Mouse (Mus musculus) MEL (cell line): Measurements from ENCODE around the gene BC051142. TPM values are rescaled to one million over a fixed set of nuclear protein-coding genes. Genes with fewer than 3 reads are reported as not detected.

Experiments
- DNase-seq: peaks from one replicate; pipeline ENCODE4 v3.0.0; 2011; ENCODE audit warnings: low read depth, low spot score
- H3K27ac ChIP-seq: 2 replicates; pipeline ENCODE4 v1.5.1; 2012; ENCODE audit warnings: low read depth, mild to moderate bottlenecking, control low read depth, low read length, moderate library complexity; ENCODE audit not compliant: control insufficient read depth
- H3K27me3 ChIP-seq, 2 experiments: fragments of 150-350 bp in 1 of 2; sonication (generic) in 1 of 2; 2 replicates each; pipeline ENCODE4 v1.6.1; 2012; ENCODE audit warnings: low read length in 2 of 2, mild to moderate bottlenecking in 2 of 2, improper control_type of control experiment in 1 of 2, moderate library complexity in 1 of 2; ENCODE audit not compliant: insufficient read depth in 2 of 2, control insufficient read depth in 1 of 2
- H3K36me3 ChIP-seq, 2 experiments: 2 replicates each; pipeline ENCODE4 v1.6.1; 2012 to 2014; ENCODE audit warnings: low read length in 2 of 2, improper control_type of control experiment in 1 of 2, inconsistent platforms in 1 of 2, mild to moderate bottlenecking in 1 of 2; ENCODE audit not compliant: insufficient read depth in 2 of 2, control insufficient read depth in 1 of 2
- H3K4me1 ChIP-seq, 2 experiments: fragments of 150-350 bp in 1 of 2; sonication (generic) in 1 of 2; 2 replicates each; pipeline ENCODE4 v1.6.1; 2012; ENCODE audit warnings: low read length in 2 of 2, improper control_type of control experiment in 1 of 2, mild to moderate bottlenecking in 1 of 2; ENCODE audit not compliant: insufficient read depth in 2 of 2, control insufficient read depth in 1 of 2
- H3K4me3 ChIP-seq, 2 experiments: fragments of 150-350 bp in 1 of 2; sonication (generic) in 1 of 2; 2 replicates each; pipeline ENCODE4 v1.5.1; 2012; ENCODE audit warnings: low read depth in 2 of 2, low read length in 2 of 2, mild to moderate bottlenecking in 2 of 2, moderate library complexity in 2 of 2, control low read depth in 1 of 2, improper control_type of control experiment in 1 of 2; ENCODE audit not compliant: control insufficient read depth in 1 of 2, insufficient read depth in 1 of 2
- H3K79me2 ChIP-seq: 2 replicates; pipeline ENCODE4 v1.6.1; 2012; ENCODE audit warnings: mild to moderate bottlenecking, low read length, moderate library complexity; ENCODE audit not compliant: control insufficient read depth, poor library complexity, insufficient read depth
- H3K9ac ChIP-seq: 2 replicates; pipeline ENCODE4 v1.6.1; 2012; ENCODE audit warnings: low read depth, mild to moderate bottlenecking, control low read depth, low read length, moderate library complexity; ENCODE audit not compliant: control insufficient read depth, poor library complexity, severe bottlenecking
- H3K9me3 ChIP-seq: fragments of 150-350 bp; sonication (generic); replicated peaks from 2 replicates; pipeline ENCODE4 v1.6.1; 2012; ENCODE audit warnings: mild to moderate bottlenecking, low read length, improper control_type of control experiment, moderate library complexity; ENCODE audit not compliant: insufficient read depth
- BHLHE40 ChIP-seq: IDR thresholded peaks from 2 replicates; pipeline ENCODE4 v1.6.1; 2012; ENCODE audit warnings: low read depth, mild to moderate bottlenecking, inconsistent platforms, low read length, improper control_type of control experiment, borderline replicate concordance
- CHD1 ChIP-seq: IDR thresholded peaks from 2 replicates; pipeline ENCODE4 v1.6.1; 2012; ENCODE audit warnings: low read depth, mild to moderate bottlenecking, inconsistent platforms, low read length, improper control_type of control experiment
- CHD2 ChIP-seq: IDR thresholded peaks from 2 replicates; pipeline ENCODE4 v1.6.1; 2011; ENCODE audit warnings: low read length, improper control_type of control experiment
- CTCF ChIP-seq, 3 experiments: IDR thresholded peaks in 2 of 3; conservative IDR thresholded peaks in 1 of 3; 2 replicates each; pipeline ENCODE4 v1.5.1; 2011 to 2012; ENCODE audit warnings: low read length in 3 of 3, low read depth in 2 of 3, mild to moderate bottlenecking in 2 of 3, improper control_type of control experiment in 1 of 3, inconsistent platforms in 1 of 3, mixed read lengths in 1 of 3, moderate library complexity in 1 of 3; ENCODE audit not compliant: control insufficient read depth in 1 of 3, insufficient read depth in 1 of 3, poor library complexity in 1 of 3, severe bottlenecking in 1 of 3
- ETS1 ChIP-seq: IDR thresholded peaks from 2 replicates; pipeline ENCODE4 v1.6.1; 2012; ENCODE audit warnings: low read depth, mild to moderate bottlenecking, inconsistent platforms, low read length, improper control_type of control experiment, moderate library complexity
- GABPA ChIP-seq: IDR thresholded peaks from 2 replicates; pipeline ENCODE4 v1.6.1; 2012; ENCODE audit warnings: low read depth, mild to moderate bottlenecking, inconsistent platforms, low read length, improper control_type of control experiment, moderate library complexity
- GATA1 ChIP-seq: IDR thresholded peaks from 2 replicates; pipeline ENCODE4 v1.6.1; 2011; ENCODE audit warnings: low read depth, low read length, improper control_type of control experiment
- HCFC1 ChIP-seq: IDR thresholded peaks from 2 replicates; pipeline ENCODE4 v1.6.1; 2012; ENCODE audit warnings: low read depth, mild to moderate bottlenecking, inconsistent platforms, low read length, improper control_type of control experiment, moderate library complexity
- MAX ChIP-seq: IDR thresholded peaks from 2 replicates; pipeline ENCODE4 v1.6.1; 2011; ENCODE audit warnings: low read length, improper control_type of control experiment
- MXI1 ChIP-seq: IDR thresholded peaks from 2 replicates; pipeline ENCODE4 v1.6.1; 2011; ENCODE audit warnings: mild to moderate bottlenecking, low read depth, low read length, improper control_type of control experiment
- MYC ChIP-seq: IDR thresholded peaks from 2 replicates; pipeline ENCODE4 v1.6.1; 2011; ENCODE audit warnings: low read depth, mild to moderate bottlenecking, low read length, improper control_type of control experiment, moderate library complexity
- NRF1 ChIP-seq: IDR thresholded peaks from 2 replicates; pipeline ENCODE4 v1.6.1; 2014; ENCODE audit warnings: low read depth, mild to moderate bottlenecking, inconsistent platforms, low read length, improper control_type of control experiment, moderate library complexity; ENCODE audit not compliant: poor library complexity, insufficient read depth, severe bottlenecking
- POLR2A ChIP-seq, 2 experiments: IDR thresholded peaks; 2 replicates each; pipeline ENCODE4 v1.6.1; 2011 to 2012; ENCODE audit warnings: low read length in 2 of 2, mild to moderate bottlenecking in 2 of 2, control low read depth in 1 of 2, improper control_type of control experiment in 1 of 2, low read depth in 1 of 2, moderate library complexity in 1 of 2; ENCODE audit not compliant: control insufficient read depth in 1 of 2, insufficient read depth in 1 of 2, poor library complexity in 1 of 2
- POLR2AphosphoS2 ChIP-seq: IDR thresholded peaks from 2 replicates; pipeline ENCODE4 v1.6.1; 2011; ENCODE audit warnings: low read length, improper control_type of control experiment
- POLR2AphosphoS5 ChIP-seq: IDR thresholded peaks from 2 replicates; pipeline ENCODE4 v1.6.1; 2012; ENCODE audit warnings: low read depth, borderline replicate concordance, mild to moderate bottlenecking, inconsistent platforms, low read length, moderate library complexity, mixed read lengths
- RAD21 ChIP-seq: IDR thresholded peaks from 2 replicates; pipeline ENCODE4 v1.6.1; 2011; ENCODE audit warnings: mild to moderate bottlenecking, low read depth, low read length, improper control_type of control experiment
- SMC3 ChIP-seq: IDR thresholded peaks from 2 replicates; pipeline ENCODE4 v1.6.1; 2011; ENCODE audit warnings: low read depth, low read length, improper control_type of control experiment
- TCF12 ChIP-seq: IDR thresholded peaks from 2 replicates; pipeline ENCODE4 v1.6.1; 2014; ENCODE audit warnings: low read depth, mild to moderate bottlenecking, inconsistent platforms, low read length, improper control_type of control experiment, moderate library complexity
- ZC3H11A ChIP-seq: IDR thresholded peaks from 2 replicates; pipeline ENCODE4 v1.6.1; 2012; ENCODE audit warnings: low read depth, mild to moderate bottlenecking, inconsistent platforms, low read length, improper control_type of control experiment
- ZNF384 ChIP-seq: IDR thresholded peaks from 2 replicates; pipeline ENCODE4 v1.6.1; 2012; ENCODE audit warnings: low read depth, mild to moderate bottlenecking, inconsistent platforms, low read length, improper control_type of control experiment
- polyA plus RNA-seq, 2 experiments: library from polyadenylated mRNA; stranded (reverse) in 1 of 2; unstranded in 1 of 2; fragments of >175 nt in 1 of 2; fragments of >200 nt in 1 of 2; gene quantifications; 2 replicates each; pipeline versions ENCODE4 v1.2.1 to v1.2.4; 2012; ENCODE audit warnings: low replicate concordance in 2 of 2, low read depth in 1 of 2; ENCODE audit not compliant: insufficient read length in 2 of 2, insufficient read depth in 1 of 2, missing spikeins in 1 of 2
- total RNA-seq: library from RNA; depleted of rRNA; stranded (reverse); fragments of 300-350 nt; gene quantifications from 2 replicates; pipeline ENCODE4 v1.2.3, GENCODE M21; 2012

Gene BC051142
- total and polyA plus RNA-seq, 3 experiments = 0.06 TPM; not detected in 2

GRCm38 (mm10) chr17:34399394-34399715 lies 735 bp downstream of the BC051142 start:
- no peak for DNase-seq
- TF ChIP-seq TCF12 (no peak), MAX (no peak), BHLHE40 (no peak), MYC (no peak), RAD21 (no peak), POLR2AphosphoS2 (no peak), CHD1 (no peak), ETS1 (no peak), ZNF384 (no peak), HCFC1 (no peak)
- Histone ChIP-seq H3K9ac (no peak overlapping the region), H3K9me3 (no peaks in the 10 kb centered on the region), H3K27me3 (peaks cover 6 to 7% of the 10 kb centered on the region in 2 experiments), H3K79me2 (no peaks in the 10 kb centered on the region; the same call in 1 of the 2 replicates), H3K27ac (no peak overlapping the region), H3K4me3 (no peak overlapping the region), H3K36me3 (no peaks in the 10 kb centered on the region; a peak in 1 of 4 replicates), H3K4me1 (no peaks in the 10 kb centered on the region; a peak in 1 of 4 replicates)

GRCm38 (mm10) chr17:34411117-34411516 lies 12.5 kb downstream of the BC051142 start:
- TF ChIP-seq ETS1 (no peak), MAX (no peak), MXI1 (no peak), CHD2 (no peak), POLR2A (IDR thresholded peaks at IDR 0.05; ENCODE audit: control insufficient read depth in 1 of 2, insufficient read depth in 1 of 2, low read depth in 1 of 2, low read length in 2 of 2, poor library complexity in 1 of 2) (no peak), RAD21 (peak; percentile 78), GABPA (no peak), GATA1 (no peak), POLR2AphosphoS2 (no peak), NRF1 (no peak), POLR2AphosphoS5 (no peak), SMC3 (peak; percentile 77), BHLHE40 (0 out of 2 replicates have a peak, but pooled peaks have one; percentile 7), CTCF (IDR thresholded peaks at IDR 0.05 in 2 of 3, conservative IDR thresholded peaks at IDR 0.05 in 1 of 3; ENCODE audit: control insufficient read depth in 1 of 3, insufficient read depth in 1 of 3, low read depth in 2 of 3, low read length in 3 of 3, poor library complexity in 1 of 3, severe bottlenecking in 1 of 3) (peak; percentile 71 to 86 (median 83)), ZC3H11A (peak; percentile 53)
- TF ChIP-seq, all 39 proteins: peak for 5
- H3K4me3 ChIP-seq = no peak overlapping the region
- H3K27me3 ChIP-seq = peaks cover 0 to 3% of the 10 kb centered on the region in 2 experiments; a peak in 2 of 4 replicates
- H3K27ac ChIP-seq = no peak overlapping the region
- no peak overlapping the region for H3K9ac ChIP-seq
- H3K36me3 ChIP-seq = no peaks in the 10 kb centered on the region
- peak; percentile 64 for DNase-seq
- H3K79me2 ChIP-seq = no peaks in the 10 kb centered on the region
- H3K9me3 ChIP-seq = no peaks in the 10 kb centered on the region
- no peaks in the 10 kb centered on the region for H3K4me1 ChIP-seq
